Comparison of ENCODE assay signal across 20 mouse cellular contexts in the genomic region with DNA sequence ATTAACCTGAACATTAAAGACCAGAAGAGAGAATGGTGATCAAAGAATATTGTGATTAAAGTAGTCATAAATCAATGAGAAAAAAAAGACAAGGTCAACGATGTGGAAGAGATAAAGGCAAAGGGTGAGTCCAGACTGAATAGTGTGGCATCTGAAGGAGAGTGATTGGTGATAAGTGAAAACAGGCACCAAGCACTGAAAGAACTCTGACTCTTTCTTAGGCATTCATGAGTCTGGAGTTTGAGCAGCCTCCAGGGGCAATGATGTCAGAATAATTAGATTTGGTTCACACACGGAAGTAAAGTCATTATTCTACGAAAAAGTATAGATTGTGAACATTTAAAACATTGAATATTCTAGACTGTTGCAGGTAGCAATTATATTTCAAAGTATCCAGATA.
DNase-seq lines count a peak whose midpoint lies in the region; ATAC-seq lines count a peak whose summit lies in the region.
"Had no signal": no experiment of that assay in that cellular context is flagged by ENCODE, and none has a peak within 500 bp of the region (broad histone marks: within the 10 kb centered on the region; RNA-seq: fewer than 3 reads in every experiment).

No protein-coding gene starts in this region.

- no peak overlapping the region for H3K4me2 ChIP-seq in forebrain, embryonic 14.5 days (ENCODE audit: low read length)
- no peak overlapping the region for H3K4me2 ChIP-seq in forebrain, embryonic 16.5 days (ENCODE audit: low read length)
- H3K4me2 ChIP-seq in midbrain, embryonic 14.5 days (ENCODE audit: low read length), result no peak overlapping the region
- H3K4me2 ChIP-seq in midbrain, embryonic 15.5 days, result no peak overlapping the region
- H3K4me2 ChIP-seq in liver, embryonic 12.5 days, result no peak overlapping the region
- H3K4me2 ChIP-seq: embryonic facial prominence, embryonic 12.5 days; forebrain, embryonic 15.5 days; heart, embryonic 11.5 days; heart, embryonic 15.5 days; hindbrain, embryonic 15.5 days had no signal

- no peak overlapping the region for H3K9ac ChIP-seq in forebrain, embryonic 14.5 days (ENCODE audit: low read length)
- H3K9ac ChIP-seq in forebrain, embryonic 16.5 days (replicated peaks; ENCODE audit: low read depth, low read length), result no peak overlapping the region
- no peak overlapping the region for H3K9ac ChIP-seq in midbrain, embryonic 14.5 days (replicated peaks; ENCODE audit: low read length)
- no peak overlapping the region for H3K9ac ChIP-seq in midbrain, embryonic 15.5 days
- no peak overlapping the region for H3K9ac ChIP-seq in liver, embryonic 12.5 days
- H3K9ac ChIP-seq: embryonic facial prominence, embryonic 12.5 days; forebrain, embryonic 15.5 days; heart, embryonic 15.5 days; hindbrain, embryonic 15.5 days had no signal

- no peak overlapping the region for H3K27ac ChIP-seq in forebrain, embryonic 14.5 days (ENCODE audit: low read depth, low read length)
- no peak overlapping the region for H3K27ac ChIP-seq in forebrain, embryonic 16.5 days (ENCODE audit: low read length)
- no peak overlapping the region for H3K27ac ChIP-seq in midbrain, embryonic 14.5 days (replicated peaks; ENCODE audit: low read depth, low read length)
- H3K27ac ChIP-seq in midbrain, embryonic 15.5 days, result no peak overlapping the region
- H3K27ac ChIP-seq in liver, embryonic 12.5 days, result no peak overlapping the region
- H3K27ac ChIP-seq: embryonic facial prominence, embryonic 12.5 days; forebrain, embryonic 15.5 days; heart, adult 2 months; heart, embryonic 15.5 days; hindbrain, embryonic 15.5 days had no signal

- H3K4me3 ChIP-seq in forebrain, embryonic 14.5 days (ENCODE audit: low read depth, low read length), result no peak overlapping the region
- no peak overlapping the region for H3K4me3 ChIP-seq in forebrain, embryonic 16.5 days (replicated peaks; ENCODE audit: low read length)
- no peak overlapping the region for H3K4me3 ChIP-seq in midbrain, embryonic 14.5 days (replicated peaks; ENCODE audit: low read depth, low read length)
- H3K4me3 ChIP-seq in midbrain, embryonic 15.5 days, result no peak overlapping the region
- no peak overlapping the region for H3K4me3 ChIP-seq in liver, embryonic 12.5 days
- H3K4me3 ChIP-seq: embryonic facial prominence, embryonic 12.5 days; forebrain, embryonic 15.5 days; heart, adult 2 months; heart, embryonic 15.5 days; hindbrain, embryonic 15.5 days had no signal

- H3K4me1 ChIP-seq in forebrain, embryonic 14.5 days (ENCODE audit: control insufficient read depth, insufficient read depth, low read length), result no peaks in the 10 kb centered on the region
- no peaks in the 10 kb centered on the region for H3K4me1 ChIP-seq in forebrain, embryonic 16.5 days (replicated peaks; ENCODE audit: control insufficient read depth, insufficient read depth, low read length)
- H3K4me1 ChIP-seq in midbrain, embryonic 14.5 days (ENCODE audit: control insufficient read depth, insufficient read depth, low read length), result no peaks in the 10 kb centered on the region
- no peaks in the 10 kb centered on the region for H3K4me1 ChIP-seq in midbrain, embryonic 15.5 days
- H3K4me1 ChIP-seq in liver, embryonic 12.5 days, result no peaks in the 10 kb centered on the region
- H3K4me1 ChIP-seq: embryonic facial prominence, embryonic 12.5 days; forebrain, embryonic 15.5 days; heart, embryonic 15.5 days; hindbrain, embryonic 15.5 days had no signal

- no peaks in the 10 kb centered on the region for H3K27me3 ChIP-seq in forebrain, embryonic 14.5 days (replicated peaks; ENCODE audit: control insufficient read depth, insufficient read depth, low read length)
- H3K27me3 ChIP-seq in forebrain, embryonic 16.5 days (replicated peaks; ENCODE audit: control insufficient read depth, insufficient read depth, low read length), result no peaks in the 10 kb centered on the region
- no peaks in the 10 kb centered on the region for H3K27me3 ChIP-seq in midbrain, embryonic 14.5 days (ENCODE audit: control insufficient read depth, insufficient read depth, low read length)
- no peaks in the 10 kb centered on the region for H3K27me3 ChIP-seq in midbrain, embryonic 15.5 days (replicated peaks)
- H3K27me3 ChIP-seq in liver, embryonic 12.5 days (replicated peaks), result no peaks in the 10 kb centered on the region
- H3K27me3 ChIP-seq: embryonic facial prominence, embryonic 12.5 days; forebrain, embryonic 15.5 days; heart, embryonic 15.5 days; hindbrain, embryonic 15.5 days had no signal

- no peaks in the 10 kb centered on the region for H3K9me3 ChIP-seq in forebrain, embryonic 14.5 days (replicated peaks; ENCODE audit: control insufficient read depth, low read length)
- H3K9me3 ChIP-seq in forebrain, embryonic 16.5 days (ENCODE audit: control insufficient read depth, low read length), result no peaks in the 10 kb centered on the region
- no peaks in the 10 kb centered on the region for H3K9me3 ChIP-seq in midbrain, embryonic 14.5 days (ENCODE audit: control insufficient read depth, low read length)
- no peaks in the 10 kb centered on the region for H3K9me3 ChIP-seq in midbrain, embryonic 15.5 days
- no peaks in the 10 kb centered on the region for H3K9me3 ChIP-seq in liver, embryonic 12.5 days (replicated peaks)
- H3K9me3 ChIP-seq: embryonic facial prominence, embryonic 12.5 days; forebrain, embryonic 15.5 days; heart, embryonic 15.5 days; hindbrain, embryonic 15.5 days had no signal

- WGBS in forebrain, embryonic 14.5 days, result 25% methylated on average over 3 of the region's 3 CpGs
- 21% methylated on average over 3 of the region's 3 CpGs for WGBS in forebrain, embryonic 16.5 days
- WGBS in midbrain, embryonic 14.5 days, result 46% methylated on average over 3 of the region's 3 CpGs
- WGBS in midbrain, embryonic 15.5 days, result 42% methylated on average over 3 of the region's 3 CpGs
- 58% methylated on average over 3 of the region's 3 CpGs for WGBS in liver, embryonic 12.5 days (ENCODE audit: insufficient replicate concordance)

- H3K36me3 ChIP-seq in forebrain, embryonic 14.5 days (ENCODE audit: control insufficient read depth, insufficient read depth, low read length), result no peaks in the 10 kb centered on the region
- no peaks in the 10 kb centered on the region for H3K36me3 ChIP-seq in forebrain, embryonic 16.5 days (ENCODE audit: control insufficient read depth, insufficient read depth)
- H3K36me3 ChIP-seq in midbrain, embryonic 14.5 days (ENCODE audit: control insufficient read depth, insufficient read depth, low read length), result no peaks in the 10 kb centered on the region
- H3K36me3 ChIP-seq in midbrain, embryonic 15.5 days (replicated peaks), result no peaks in the 10 kb centered on the region
- H3K36me3 ChIP-seq in liver, embryonic 12.5 days, result no peaks in the 10 kb centered on the region
- H3K36me3 ChIP-seq: embryonic facial prominence, embryonic 12.5 days; forebrain, embryonic 15.5 days; heart, embryonic 15.5 days; hindbrain, embryonic 15.5 days had no signal

- ATAC-seq in forebrain, embryonic 14.5 days, result peak; percentile 61; the same call in 1 of the 2 replicates
- ATAC-seq in forebrain, embryonic 16.5 days, result no peak
- ATAC-seq in midbrain, embryonic 14.5 days (ENCODE audit: low FRiP score, low TSS enrichment), result no peak
- ATAC-seq in midbrain, embryonic 15.5 days (replicated peaks), result no peak
- no peak for ATAC-seq in liver, embryonic 12.5 days
- ATAC-seq: forebrain, embryonic 15.5 days; intestine, embryonic 16.5 days had no signal

- DNase-seq in forebrain, embryonic 14.5 days (ENCODE audit: low spot score), result peak; percentile 13
- DNase-seq in midbrain, embryonic 14.5 days, result peak; percentile 30
- peak; percentile 54 for DNase-seq in embryo, embryonic 10 days (ENCODE audit: low spot score)
- peak; percentile 37 for DNase-seq in embryo, embryonic 11 days
- DNase-seq: adrenal gland, adult 2 months; adrenal gland, postnatal 25 days; cerebellum, adult 2 months; cerebellum, postnatal 10 days; gastrocnemius, postnatal 14 days; heart, adult 2 months; heart, postnatal 14 days had no signal
